Mouse (Mus musculus) E14TG2a.4 (cell line): Measurements from ENCODE around the gene Soga1.
A peak's percentile ranks its signal among the peaks of the same experiment; 100 is the strongest.

ENCODE experiments used
- H3K27me3 ChIP-seq: 2 replicates; pipeline ENCODE4 v1.6.1; 2014; ENCODE audit warnings: low read length, control low read depth; ENCODE audit not compliant: insufficient read depth
- H3K36me3 ChIP-seq: 2 replicates; pipeline ENCODE4 v1.6.1; 2014; ENCODE audit warnings: low read length, control low read depth; ENCODE audit not compliant: insufficient read depth
- H3K4me1 ChIP-seq: replicated peaks from 2 replicates; pipeline ENCODE4 v1.6.1; 2014; ENCODE audit warnings: low read depth, low read length, control low read depth
- H3K4me3 ChIP-seq: replicated peaks from 2 replicates; pipeline ENCODE4 v1.5.1; 2014; ENCODE audit warnings: mild to moderate bottlenecking, low read length
- H3K9me3 ChIP-seq: 2 replicates; pipeline ENCODE4 v1.6.1; 2014; ENCODE audit warnings: low read length, control low read depth
- CTCF ChIP-seq: conservative IDR thresholded peaks from 2 replicates; pipeline ENCODE4 v1.5.1; 2014; ENCODE audit warnings: low read length
- NANOG ChIP-seq: IDR thresholded peaks from 2 replicates; pipeline ENCODE4 v1.6.1; 2014; ENCODE audit warnings: borderline replicate concordance, low read length, mixed read lengths
- POU5F1 ChIP-seq: IDR thresholded peaks from 2 replicates; pipeline ENCODE4 v1.6.1; 2014; ENCODE audit warnings: low read length, borderline replicate concordance

Gene Soga1

GRCm38 (mm10) chr2:157078793-157079700, at the start of gene Soga1:
Gene Soga1, minus strand, starts transcription at chr2:157079254.
- Histone ChIP-seq H3K36me3 (peaks cover 4% of the 10 kb centered on the region; the same call in 1 of the 2 replicates), H3K4me3 (peak within 1 kb of the TSS; percentile 87), H3K27me3 (peaks cover 72% of the 10 kb centered on the region), H3K4me1 (peaks cover 26% of the 10 kb centered on the region), H3K9me3 (no peaks in the 10 kb centered on the region)
- TF ChIP-seq NANOG: no peak
- no peak for TF ChIP-seq POU5F1

- Histone ChIP-seq H3K4me1 (no peaks in the 10 kb centered on the region; the same call in 1 of the 2 replicates), H3K36me3 (peaks cover 36% of the 10 kb centered on the region)
Measured at GRCm38 (mm10) chr2:157128072-157128471, 49.0 kb upstream of the Soga1 start.

GRCm38 (mm10) chr2:157127370-157127769, 48.3 kb upstream of the Soga1 start:
- H3K36me3 ChIP-seq: peaks cover 37% of the 10 kb centered on the region
- no peak overlapping the region for H3K4me3 ChIP-seq
- no peaks in the 10 kb centered on the region for H3K4me1 ChIP-seq
- H3K9me3 ChIP-seq: no peaks in the 10 kb centered on the region
- no peak for TF ChIP-seq POU5F1
- no peak for TF ChIP-seq CTCF
- H3K27me3 ChIP-seq: no peaks in the 10 kb centered on the region

More at GRCm38 (mm10) chr2:157128072-157128471, 49.0 kb upstream of the Soga1 start:
- no peak overlapping the region for H3K4me3 ChIP-seq
- no peak for TF ChIP-seq POU5F1
- TF ChIP-seq CTCF: no peak
- no peak for TF ChIP-seq NANOG
- H3K9me3 ChIP-seq: no peaks in the 10 kb centered on the region
- no peaks in the 10 kb centered on the region for H3K27me3 ChIP-seq

- H3K4me3 ChIP-seq: no peak overlapping the region
- H3K4me1 ChIP-seq: no peaks in the 10 kb centered on the region
- no peak for TF ChIP-seq NANOG
- no peak for TF ChIP-seq POU5F1
- no peak for TF ChIP-seq CTCF
- peaks cover 54% of the 10 kb centered on the region for H3K36me3 ChIP-seq
- no peaks in the 10 kb centered on the region for H3K27me3 ChIP-seq
- H3K9me3 ChIP-seq: no peaks in the 10 kb centered on the region
Measured at GRCm38 (mm10) chr2:157125246-157125645, 46.2 kb upstream of the Soga1 start.

- no peak for TF ChIP-seq CTCF
Measured at GRCm38 (mm10) chr2:157121766-157122165, 42.7 kb upstream of the Soga1 start.

GRCm38 (mm10) chr2:157119075-157119474, 40.0 kb upstream of the Soga1 start:
- Histone ChIP-seq H3K4me1 (no peaks in the 10 kb centered on the region; the same call in 1 of the 2 replicates), H3K27me3 (no peaks in the 10 kb centered on the region), H3K36me3 (peaks cover 49% of the 10 kb centered on the region), H3K9me3 (no peaks in the 10 kb centered on the region), H3K4me3 (no peak overlapping the region)
- TF ChIP-seq NANOG (no peak), POU5F1 (no peak), CTCF (no peak)

More at GRCm38 (mm10) chr2:157121766-157122165, 42.7 kb upstream of the Soga1 start:
- Histone ChIP-seq H3K36me3 (peaks cover 53% of the 10 kb centered on the region), H3K9me3 (no peaks in the 10 kb centered on the region), H3K4me1 (no peaks in the 10 kb centered on the region), H3K27me3 (no peaks in the 10 kb centered on the region), H3K4me3 (no peak overlapping the region)

GRCm38 (mm10) chr2:157118556-157118955, 39.5 kb upstream of the Soga1 start:
- no peaks in the 10 kb centered on the region for H3K27me3 ChIP-seq
- no peak for TF ChIP-seq CTCF
- TF ChIP-seq NANOG: no peak
- TF ChIP-seq POU5F1: no peak
- no peaks in the 10 kb centered on the region for H3K9me3 ChIP-seq
- no peak overlapping the region for H3K4me3 ChIP-seq
- no peaks in the 10 kb centered on the region; the same call in 1 of the 2 replicates for H3K4me1 ChIP-seq
- H3K36me3 ChIP-seq: peaks cover 54% of the 10 kb centered on the region

GRCm38 (mm10) chr2:157116964-157117363, 37.9 kb upstream of the Soga1 start:
- H3K4me1 ChIP-seq: peaks cover 5% of the 10 kb centered on the region
- H3K36me3 ChIP-seq: peaks cover 62% of the 10 kb centered on the region
- TF ChIP-seq NANOG: no peak
- TF ChIP-seq CTCF: peak; percentile 93
- TF ChIP-seq POU5F1: no peak
- H3K27me3 ChIP-seq: no peaks in the 10 kb centered on the region
- H3K9me3 ChIP-seq: no peaks in the 10 kb centered on the region
- H3K4me3 ChIP-seq: no peak overlapping the region
